Mouse (Mus musculus) testis, adult 2 months (tissue): Measurements from ENCODE around the gene Timmdc1.

ENCODE experiments used
- CTCF ChIP-seq: fragments of 200-500 bp; IDR thresholded peaks from 2 replicates; pipeline ENCODE4 v1.5.1; 2012; ENCODE audit warnings: low read depth, mild to moderate bottlenecking, inconsistent platforms, low read length, moderate library complexity; ENCODE audit not compliant: control insufficient read depth, insufficient read depth, insufficient replicate concordance
- POLR2A ChIP-seq: fragments of 200-500 bp; IDR thresholded peaks from 2 replicates; pipeline ENCODE4 v1.6.1; 2012; ENCODE audit warnings: low read depth, mild to moderate bottlenecking, inconsistent platforms, low read length, moderate library complexity; ENCODE audit not compliant: control insufficient read depth

DNA sequence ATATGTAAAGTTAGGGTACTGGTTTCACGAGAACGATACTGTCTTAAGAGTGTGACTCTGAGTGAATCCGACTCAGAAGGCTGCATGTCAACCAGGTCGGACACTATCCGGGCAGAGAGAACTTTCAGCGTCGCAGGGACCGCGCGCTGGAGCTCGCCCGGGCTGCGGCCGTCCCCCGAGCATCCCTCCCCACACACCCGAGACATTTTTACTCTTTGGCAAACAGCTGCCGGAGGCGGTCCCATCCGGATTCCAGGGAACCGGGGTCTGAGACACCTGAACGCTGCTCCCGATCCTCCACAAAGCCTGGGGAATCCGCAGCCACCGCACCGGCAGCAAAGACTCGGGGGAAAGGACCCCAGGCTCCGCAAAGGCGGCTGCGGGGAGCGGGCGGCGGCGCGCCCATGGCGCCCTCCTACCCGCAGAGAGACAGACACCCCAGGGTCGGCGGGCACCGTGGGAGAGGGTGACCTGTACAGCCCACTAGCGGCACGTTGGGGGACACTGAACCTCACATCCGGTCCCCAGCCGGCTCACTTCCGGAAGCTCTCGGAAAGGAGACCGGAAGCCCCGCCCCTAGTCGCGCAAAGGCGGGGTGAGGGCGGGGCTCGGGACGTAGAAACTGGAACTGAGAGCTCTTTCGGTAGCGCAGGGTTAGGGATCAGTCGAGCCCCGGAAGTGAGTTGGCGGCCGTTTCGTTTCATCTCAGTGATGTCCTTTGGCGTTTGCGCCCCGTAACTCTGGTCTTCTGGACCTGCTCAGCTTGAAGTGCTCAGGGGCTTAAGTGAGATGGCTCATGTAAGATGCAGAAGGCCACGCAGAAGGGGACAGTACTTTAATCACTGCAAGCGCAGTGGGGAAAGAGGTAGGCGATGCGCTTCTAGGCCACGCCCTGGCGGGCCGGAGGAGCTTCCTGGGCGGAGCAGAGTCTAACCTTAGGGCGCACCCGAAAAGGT is at the start of gene Timmdc1:
- TF ChIP-seq CTCF = no peak
- peak; percentile 92 for TF ChIP-seq POLR2A
